Mouse (Mus musculus): ENCODE data around the gene Spag8. TPM values are rescaled to one million over a fixed set of nuclear protein-coding genes. Genes with fewer than 3 reads are reported as not detected.
A peak's percentile ranks its signal among the peaks of the same experiment; 100 is the strongest.

Spag8 gene
- polyA plus RNA-seq, 1 experiment from 2014 or later = 6.7 TPM

- H3K36me3 ChIP-seq = peaks cover 45% of the 10 kb centered on the region
- no peak overlapping the region for H3K9ac ChIP-seq (replicated peaks)
- peaks cover 33% of the 10 kb centered on the region for H3K4me1 ChIP-seq
- H3K27ac ChIP-seq (replicated peaks) = no peak overlapping the region
- no peaks in the 10 kb centered on the region for H3K27me3 ChIP-seq
- no peak overlapping the region for H3K4me3 ChIP-seq
- 80% methylated on average over 8 of the region's 8 CpGs for WGBS
- no peak overlapping the region for H3K4me2 ChIP-seq (replicated peaks)
- no peak for ATAC-seq (replicated peaks)
- H3K9me3 ChIP-seq = no peaks in the 10 kb centered on the region
Observed at GRCm38 (mm10) chr4:43673703-43674102, 20.3 kb upstream of the Spag8 start.

- no peak for ATAC-seq (replicated peaks)
- H3K27ac ChIP-seq (replicated peaks) = no peak overlapping the region
- H3K4me2 ChIP-seq (replicated peaks) = peak overlapping the region; percentile 92
- peaks cover 36% of the 10 kb centered on the region for H3K4me1 ChIP-seq
- WGBS = 2% methylated on average over 2 of the region's 2 CpGs
- H3K36me3 ChIP-seq = peaks cover 28% of the 10 kb centered on the region
- H3K9me3 ChIP-seq = no peaks in the 10 kb centered on the region
- H3K9ac ChIP-seq (replicated peaks) = no peak overlapping the region
- H3K4me3 ChIP-seq = no peak overlapping the region
- no peaks in the 10 kb centered on the region for H3K27me3 ChIP-seq
Observed at GRCm38 (mm10) chr4:43672070-43672469, 18.7 kb upstream of the Spag8 start.

- peak overlapping the region; percentile 92 for H3K4me2 ChIP-seq (replicated peaks)
- peak overlapping the region; percentile 85 for H3K4me3 ChIP-seq
- H3K9ac ChIP-seq (replicated peaks) = peak overlapping the region; percentile 93
- H3K9me3 ChIP-seq = no peaks in the 10 kb centered on the region
- WGBS = under 1% methylated on average over 22 of the region's 25 CpGs
- H3K36me3 ChIP-seq = peaks cover 5% of the 10 kb centered on the region; the same call in 1 of the 2 replicates
- H3K27me3 ChIP-seq = no peaks in the 10 kb centered on the region
- peak; percentile 68 for ATAC-seq (replicated peaks)
- H3K27ac ChIP-seq (replicated peaks) = peak overlapping the region; percentile 36
- peaks cover 36% of the 10 kb centered on the region for H3K4me1 ChIP-seq
Observed at GRCm38 (mm10) chr4:43669428-43669794, 16.0 kb upstream of the Spag8 start.

- Histone ChIP-seq H3K9ac (replicated peaks) (peak within 1 kb of the TSS; percentile 93), H3K27ac (replicated peaks) (peak within 1 kb of the TSS; percentile 36), H3K4me2 (replicated peaks) (peak within 1 kb of the TSS; percentile 92), H3K27me3 (no peaks in the 10 kb centered on the region), H3K4me1 (peaks cover 36% of the 10 kb centered on the region), H3K36me3 (peaks cover under 1% of the 10 kb centered on the region; the same call in 1 of the 2 replicates), H3K4me3 (peak within 1 kb of the TSS; percentile 85), H3K9me3 (no peaks in the 10 kb centered on the region)
- WGBS = 2% methylated on average over 37 of the region's 41 CpGs
- peak; percentile 96 for ATAC-seq (replicated peaks)
Observed at GRCm38 (mm10) chr4:43668782-43669427, 15.5 kb upstream of the Spag8 start, which contains the start of the genes Tmem8b and Fam221b. Gene Tmem8b, plus strand, starts transcription at chr4:43668971. Gene Fam221b, minus strand, starts transcription at chr4:43669145.

GRCm38 (mm10) chr4:43666412-43666811 lies 13.0 kb upstream of the Spag8 start:
- H3K4me2 ChIP-seq (replicated peaks) = no peak overlapping the region
- H3K4me1 ChIP-seq = peaks cover 23% of the 10 kb centered on the region
- no peaks in the 10 kb centered on the region for H3K36me3 ChIP-seq
- 23% methylated on average over 4 of the region's 4 CpGs for WGBS
- H3K27me3 ChIP-seq = peaks cover 18% of the 10 kb centered on the region
- no peak overlapping the region for H3K9ac ChIP-seq (replicated peaks)
- H3K27ac ChIP-seq (replicated peaks) = no peak overlapping the region
- no peak for ATAC-seq (replicated peaks)
- no peaks in the 10 kb centered on the region for H3K9me3 ChIP-seq
- no peak overlapping the region for H3K4me3 ChIP-seq

GRCm38 (mm10) chr4:43657146-43657545 lies 3.8 kb upstream of the Spag8 start:
- Histone ChIP-seq H3K4me2 (replicated peaks) (peak overlapping the region; percentile 87), H3K27me3 (peaks cover 10% of the 10 kb centered on the region), H3K27ac (replicated peaks) (peak overlapping the region; percentile 92), H3K4me1 (peaks cover 21% of the 10 kb centered on the region), H3K36me3 (no peaks in the 10 kb centered on the region), H3K9ac (replicated peaks) (peak overlapping the region; percentile 62; the same call in 1 of the 2 replicates), H3K4me3 (peak overlapping the region; percentile 85), H3K9me3 (no peaks in the 10 kb centered on the region)
- no peak for ATAC-seq (replicated peaks)
- 58% methylated on average over 4 of the region's 4 CpGs for WGBS

GRCm38 (mm10) chr4:43656339-43657109 lies 3.1 kb upstream of the Spag8 start, which contains the start of gene Hint2:
Gene Hint2, minus strand, starts transcription at chr4:43656466.
- Histone ChIP-seq H3K27ac (replicated peaks) (peak within 1 kb of the TSS; percentile 92), H3K36me3 (no peaks in the 10 kb centered on the region), H3K4me1 (peaks cover 21% of the 10 kb centered on the region), H3K27me3 (peaks cover 6% of the 10 kb centered on the region; the same call in 1 of the 2 replicates), H3K4me3 (peak within 1 kb of the TSS; percentile 85), H3K9me3 (no peaks in the 10 kb centered on the region), H3K9ac (replicated peaks) (peak within 1 kb of the TSS; percentile 85), H3K4me2 (replicated peaks) (peak within 1 kb of the TSS; percentile 87)
- under 1% methylated on average over 34 of the region's 34 CpGs for WGBS
- ATAC-seq (replicated peaks) = peak; percentile 98

- Histone ChIP-seq H3K4me1 (peaks cover 21% of the 10 kb centered on the region), H3K27me3 (0 out of 2 replicates have a peak, but pooled peaks cover 6% of the 10 kb centered on the region), H3K9me3 (no peaks in the 10 kb centered on the region), H3K27ac (replicated peaks) (peak overlapping the region; percentile 92), H3K4me2 (replicated peaks) (peak overlapping the region; percentile 87), H3K36me3 (no peaks in the 10 kb centered on the region), H3K4me3 (peak overlapping the region; percentile 85), H3K9ac (replicated peaks) (peak overlapping the region; percentile 85)
- ATAC-seq (replicated peaks) = peak; percentile 59
- WGBS = 5% methylated on average over 34 of the region's 34 CpGs
Observed at GRCm38 (mm10) chr4:43655656-43656338, 2.4 kb upstream of the Spag8 start.

- Histone ChIP-seq H3K4me2 (replicated peaks) (peak overlapping the region; percentile 38), H3K36me3 (peaks cover 12% of the 10 kb centered on the region), H3K9me3 (no peaks in the 10 kb centered on the region), H3K4me3 (peak overlapping the region; percentile 27), H3K9ac (replicated peaks) (no peak overlapping the region), H3K27me3 (no peaks in the 10 kb centered on the region), H3K4me1 (peaks cover 21% of the 10 kb centered on the region), H3K27ac (replicated peaks) (no peak overlapping the region)
- 91% methylated on average over 4 of the region's 4 CpGs for WGBS
- ATAC-seq (replicated peaks) = no peak
Observed at GRCm38 (mm10) chr4:43652726-43653125, 668 bp downstream of the Spag8 start.

- H3K27me3 ChIP-seq = no peaks in the 10 kb centered on the region
- H3K4me2 ChIP-seq (replicated peaks) = no peak overlapping the region
- ATAC-seq (replicated peaks) = no peak
- H3K4me1 ChIP-seq = peaks cover 9% of the 10 kb centered on the region
- no peak overlapping the region for H3K9ac ChIP-seq (replicated peaks)
- 99% methylated on average over 3 of the region's 3 CpGs for WGBS
- no peaks in the 10 kb centered on the region for H3K9me3 ChIP-seq
- no peak overlapping the region for H3K4me3 ChIP-seq
- peaks cover 12% of the 10 kb centered on the region for H3K36me3 ChIP-seq
- H3K27ac ChIP-seq (replicated peaks) = no peak overlapping the region
Observed at GRCm38 (mm10) chr4:43649783-43650182, 3.6 kb downstream of the Spag8 start.

- Histone ChIP-seq H3K4me1 (no peaks in the 10 kb centered on the region), H3K4me3 (no peak overlapping the region), H3K36me3 (peaks cover 2% of the 10 kb centered on the region; the same call in 1 of the 2 replicates), H3K4me2 (replicated peaks) (no peak overlapping the region), H3K9ac (replicated peaks) (no peak overlapping the region), H3K27me3 (no peaks in the 10 kb centered on the region), H3K9me3 (no peaks in the 10 kb centered on the region), H3K27ac (replicated peaks) (no peak overlapping the region)
- ATAC-seq (replicated peaks) = no peak
- WGBS = 88% methylated on average over 6 of the region's 6 CpGs
Observed at GRCm38 (mm10) chr4:43640491-43640890, 12.9 kb downstream of the Spag8 start.

GRCm38 (mm10) chr4:43640076-43640475 lies 13.3 kb downstream of the Spag8 start:
- H3K27me3 ChIP-seq = no peaks in the 10 kb centered on the region
- no peaks in the 10 kb centered on the region for H3K9me3 ChIP-seq
- H3K4me3 ChIP-seq = no peak overlapping the region
- no peak overlapping the region for H3K27ac ChIP-seq (replicated peaks)
- ATAC-seq (replicated peaks) = no peak
- H3K4me2 ChIP-seq (replicated peaks) = no peak overlapping the region
- H3K9ac ChIP-seq (replicated peaks) = no peak overlapping the region
- H3K36me3 ChIP-seq = peaks cover 2% of the 10 kb centered on the region; the same call in 1 of the 2 replicates
- no peaks in the 10 kb centered on the region for H3K4me1 ChIP-seq
- 74% methylated on average over 9 of the region's 9 CpGs for WGBS
